Mouse (Mus musculus) left cerebral cortex, postnatal 36 days (tissue): ENCODE data around the gene Ypel3. TPM values are rescaled to one million over a fixed set of nuclear protein-coding genes. Genes with fewer than 3 reads are reported as not detected.

Experiments
- total RNA-seq, 2 experiments: library from RNA; stranded (reverse); gene quantifications; 2 replicates each; pipeline ENCODE4 v1.2.3; 2021

The Ypel3 gene
- total RNA-seq, 2 experiments from 2014 or later, result 303 to 345 TPM

Other genes starting within 250 kb of the Ypel3 start
- 100 to 1,000 TPM; 169 to 193 TPM for gene Eif3c, start 210.5 kb upstream of the Ypel3 start, total RNA-seq
- under 1 TPM; 0.39 to 0.63 TPM for gene Apobr, start 192.0 kb upstream of the Ypel3 start, total RNA-seq
- 10 to 100 TPM; 27.4 to 35.8 TPM for gene Cln3, start 191.1 kb upstream of the Ypel3 start, total RNA-seq
- gene Il27, start 182.0 kb upstream of the Ypel3 start, total RNA-seq, result not detected
- gene Nupr1, start 146.1 kb upstream of the Ypel3 start, total RNA-seq, result 10 to 100 TPM; 16.6 to 17.2 TPM
- gene Sgf29, start 127.6 kb upstream of the Ypel3 start, total RNA-seq, result 10 to 100 TPM; 27.2 to 38.4 TPM
- 10 to 100 TPM in 1 of 2 experiments, 1 to 10 TPM in 1; 9.6 to 15.9 TPM for gene Sult1a1, start 100.5 kb upstream of the Ypel3 start, total RNA-seq
- 100 to 1,000 TPM in 1 of 2 experiments, 10 to 100 TPM in 1; 85.8 to 109 TPM for gene Bola2, start 81.6 kb upstream of the Ypel3 start, total RNA-seq
- 10 to 100 TPM; 17.6 to 20.3 TPM for gene Slx1b, start 81.2 kb upstream of the Ypel3 start, total RNA-seq
- gene Coro1a, start 69.2 kb upstream of the Ypel3 start, total RNA-seq, result 100 to 1,000 TPM; 159 to 176 TPM
- 100 to 1,000 TPM; 148 to 172 TPM for gene Mapk3, start 17.4 kb upstream of the Ypel3 start, total RNA-seq
- 1 to 10 TPM in 1 of 2 experiments, under 1 TPM in 1; 0.99 to 3.0 TPM for gene Gdpd3, start 10.6 kb upstream of the Ypel3 start, total RNA-seq
- gene Tbx6, start 4.5 kb downstream of the Ypel3 start, total RNA-seq, result under 1 TPM; 0.54 to 0.68 TPM
- gene Ppp4c, start 15.5 kb downstream of the Ypel3 start, total RNA-seq, result 10 to 100 TPM; 47.5 to 49.9 TPM
- 10 to 100 TPM; 81.6 to 84.1 TPM for gene Fam57b, start 20.7 kb downstream of the Ypel3 start, total RNA-seq
- gene 4930451I11Rik, start 54.7 kb downstream of the Ypel3 start, total RNA-seq, result not detected
- gene Doc2a, start 70.5 kb downstream of the Ypel3 start, total RNA-seq, result 10 to 100 TPM; 56.3 to 67.0 TPM
- 10 to 100 TPM; 31.1 to 33.8 TPM for gene Hirip3, start 85.0 kb downstream of the Ypel3 start, total RNA-seq
- 10 to 100 TPM; 47.8 to 49.4 TPM for gene Ino80e, start 85.4 kb downstream of the Ypel3 start, total RNA-seq
- 100 to 1,000 TPM; 152 to 156 TPM for gene Taok2, start 107.7 kb downstream of the Ypel3 start, total RNA-seq
- 10 to 100 TPM; 22.4 to 25.3 TPM for gene Tmem219, start 146.0 kb downstream of the Ypel3 start, total RNA-seq
- gene Kctd13, start 151.9 kb downstream of the Ypel3 start, total RNA-seq, result 100 to 1,000 TPM; 149 to 167 TPM
- gene Asphd1, start 172.6 kb downstream of the Ypel3 start, total RNA-seq, result 10 to 100 TPM; 47.2 to 53.0 TPM
- gene Sez6l2, start 173.6 kb downstream of the Ypel3 start, total RNA-seq, result 100 to 1,000 TPM; 413 to 414 TPM
- gene Cdipt, start 199.0 kb downstream of the Ypel3 start, total RNA-seq, result 100 to 1,000 TPM; 182 to 199 TPM
- gene Cdiptos, start 199.1 kb downstream of the Ypel3 start, total RNA-seq, result not detected
- gene Mvp, start 237.7 kb downstream of the Ypel3 start, total RNA-seq, result 1 to 10 TPM; 6.8 to 8.6 TPM
- gene Pagr1b, start 239.5 kb downstream of the Ypel3 start, total RNA-seq, result under 1 TPM in 1 of 2 experiments, not detected in 1; 0.99 TPM
- 10 to 100 TPM; 25.4 to 28.8 TPM for gene Pagr1a, start 240.4 kb downstream of the Ypel3 start, total RNA-seq
- 10 to 100 TPM; 36.5 to 50.3 TPM for gene Gm42742, start 244.1 kb downstream of the Ypel3 start, total RNA-seq
- 100 to 1,000 TPM; 213 to 222 TPM for gene Prrt2, start 244.3 kb downstream of the Ypel3 start, total RNA-seq